Mouse (Mus musculus): ENCODE data around the gene Dynlt1b. TPM values are rescaled to one million over a fixed set of nuclear protein-coding genes. Genes with fewer than 3 reads are reported as not detected.
"Not testable (repeated sequence)": the region's sequence is repeated elsewhere in the genome, so short reads cannot be mapped to it uniquely, and the experiment has no call there.

The Dynlt1b gene
- polyA plus RNA-seq, 1 experiment from 2014 or later: 484 TPM

- not testable (repeated sequence) for H3K4me1 ChIP-seq (replicated peaks; ENCODE audit: control insufficient read depth, insufficient read depth); H3K36me3 ChIP-seq (ENCODE audit: control insufficient read depth, insufficient read depth, low read length); DNase-seq (ENCODE audit: low spot score); H3K9me3 ChIP-seq (ENCODE audit: control insufficient read depth, low read length); H3K27me3 ChIP-seq (ENCODE audit: control insufficient read depth, insufficient read depth, low read length)
- H3K4me3 ChIP-seq (ENCODE audit: low read depth, low read length): peak overlapping the region; percentile 49
- ATAC-seq (ENCODE audit: low FRiP score, low TSS enrichment): peak; percentile 22; the same call in 1 of the 2 replicates
- peak overlapping the region; percentile 75; the same call in 1 of the 2 replicates for H3K27ac ChIP-seq (replicated peaks)
- WGBS: 2% methylated on average over 8 of the region's 9 CpGs
- peak overlapping the region; percentile 61 for H3K9ac ChIP-seq (ENCODE audit: low read length)
- peak overlapping the region; percentile 54 for H3K4me2 ChIP-seq (replicated peaks; ENCODE audit: low read depth)
Observed at GRCm38 (mm10) chr17:6430410-6431001, 594 bp downstream of the Dynlt1b start.

- 83% methylated on average over 3 of the region's 4 CpGs for WGBS
- not testable (repeated sequence) for H3K9ac ChIP-seq (ENCODE audit: low read length); DNase-seq (ENCODE audit: low spot score); H3K27ac ChIP-seq (replicated peaks); H3K4me1 ChIP-seq (replicated peaks; ENCODE audit: control insufficient read depth, insufficient read depth); ATAC-seq (ENCODE audit: low FRiP score, low TSS enrichment); H3K27me3 ChIP-seq (ENCODE audit: control insufficient read depth, insufficient read depth, low read length); H3K4me3 ChIP-seq (ENCODE audit: low read depth, low read length); H3K4me2 ChIP-seq (replicated peaks; ENCODE audit: low read depth); H3K9me3 ChIP-seq (ENCODE audit: control insufficient read depth, low read length); H3K36me3 ChIP-seq (ENCODE audit: control insufficient read depth, insufficient read depth, low read length)
- TF ChIP-seq CTCF (IDR thresholded peaks at IDR 0.05; ENCODE audit: low read depth): peak; percentile 42
Observed at GRCm38 (mm10) chr17:6432456-6432855, 2.5 kb downstream of the Dynlt1b start.

- DNase-seq (ENCODE audit: low spot score): peak; percentile 18
- H3K4me2 ChIP-seq (replicated peaks; ENCODE audit: low read depth); H3K4me3 ChIP-seq (ENCODE audit: low read depth, low read length); H3K4me1 ChIP-seq (replicated peaks; ENCODE audit: control insufficient read depth, insufficient read depth); H3K9ac ChIP-seq (ENCODE audit: low read length); H3K9me3 ChIP-seq (ENCODE audit: control insufficient read depth, low read length); H3K27ac ChIP-seq (replicated peaks); H3K36me3 ChIP-seq (ENCODE audit: control insufficient read depth, insufficient read depth, low read length); H3K27me3 ChIP-seq (ENCODE audit: control insufficient read depth, insufficient read depth, low read length); ATAC-seq (ENCODE audit: low FRiP score, low TSS enrichment): not testable (repeated sequence)
- WGBS: 68% methylated on average over 3 of the region's 3 CpGs
Observed at GRCm38 (mm10) chr17:6433691-6434090, 3.8 kb downstream of the Dynlt1b start.

- H3K9ac ChIP-seq (ENCODE audit: low read length); H3K27ac ChIP-seq (replicated peaks); ATAC-seq (ENCODE audit: low FRiP score, low TSS enrichment); H3K4me2 ChIP-seq (replicated peaks; ENCODE audit: low read depth); H3K4me3 ChIP-seq (ENCODE audit: low read depth, low read length); H3K4me1 ChIP-seq (replicated peaks; ENCODE audit: control insufficient read depth, insufficient read depth); H3K27me3 ChIP-seq (ENCODE audit: control insufficient read depth, insufficient read depth, low read length); H3K36me3 ChIP-seq (ENCODE audit: control insufficient read depth, insufficient read depth, low read length); H3K9me3 ChIP-seq (ENCODE audit: control insufficient read depth, low read length): not testable (repeated sequence)
- 79% methylated on average over 6 of the region's 6 CpGs for WGBS
- DNase-seq (ENCODE audit: low spot score): peak; percentile 12
Observed at GRCm38 (mm10) chr17:6438080-6438479, 8.2 kb downstream of the Dynlt1b start.

GRCm38 (mm10) chr17:6439913-6440312 is 10.0 kb downstream of the Dynlt1b start:
- not testable (repeated sequence) for ATAC-seq (ENCODE audit: low FRiP score, low TSS enrichment); H3K36me3 ChIP-seq (ENCODE audit: control insufficient read depth, insufficient read depth, low read length); H3K4me1 ChIP-seq (replicated peaks; ENCODE audit: control insufficient read depth, insufficient read depth); H3K4me2 ChIP-seq (replicated peaks; ENCODE audit: low read depth); H3K9me3 ChIP-seq (ENCODE audit: control insufficient read depth, low read length); H3K27ac ChIP-seq (replicated peaks); H3K27me3 ChIP-seq (ENCODE audit: control insufficient read depth, insufficient read depth, low read length); H3K4me3 ChIP-seq (ENCODE audit: low read depth, low read length); H3K9ac ChIP-seq (ENCODE audit: low read length)
- 92% methylated on average over 9 of the region's 13 CpGs for WGBS
- DNase-seq (ENCODE audit: low spot score): peak; percentile 14

- not testable (repeated sequence) for H3K4me2 ChIP-seq (replicated peaks; ENCODE audit: low read depth); H3K27me3 ChIP-seq (ENCODE audit: control insufficient read depth, insufficient read depth, low read length); ATAC-seq (ENCODE audit: low FRiP score, low TSS enrichment); DNase-seq (ENCODE audit: low spot score); H3K4me1 ChIP-seq (replicated peaks; ENCODE audit: control insufficient read depth, insufficient read depth); H3K27ac ChIP-seq (replicated peaks); H3K4me3 ChIP-seq (ENCODE audit: low read depth, low read length); H3K9ac ChIP-seq (ENCODE audit: low read length); H3K9me3 ChIP-seq (ENCODE audit: control insufficient read depth, low read length); H3K36me3 ChIP-seq (ENCODE audit: control insufficient read depth, insufficient read depth, low read length)
- WGBS: 93% methylated on average over 13 of the region's 13 CpGs
Observed at GRCm38 (mm10) chr17:6440493-6441077, 10.7 kb downstream of the Dynlt1b start.

GRCm38 (mm10) chr17:6441254-6441653 is 11.3 kb downstream of the Dynlt1b start:
- not testable (repeated sequence) for H3K4me2 ChIP-seq (replicated peaks; ENCODE audit: low read depth); DNase-seq (ENCODE audit: low spot score); H3K9me3 ChIP-seq (ENCODE audit: control insufficient read depth, low read length); H3K27me3 ChIP-seq (ENCODE audit: control insufficient read depth, insufficient read depth, low read length); H3K4me3 ChIP-seq (ENCODE audit: low read depth, low read length); H3K9ac ChIP-seq (ENCODE audit: low read length); ATAC-seq (ENCODE audit: low FRiP score, low TSS enrichment); H3K4me1 ChIP-seq (replicated peaks; ENCODE audit: control insufficient read depth, insufficient read depth); H3K36me3 ChIP-seq (ENCODE audit: control insufficient read depth, insufficient read depth, low read length); H3K27ac ChIP-seq (replicated peaks)
- 88% methylated on average over 5 of the region's 5 CpGs for WGBS

- WGBS: 91% methylated on average over 3 of the region's 7 CpGs
Observed at GRCm38 (mm10) chr17:6442513-6442912, 12.6 kb downstream of the Dynlt1b start.

GRCm38 (mm10) chr17:6445794-6446587 is 16.1 kb downstream of the Dynlt1b start:
- not testable (repeated sequence) for DNase-seq (ENCODE audit: low spot score); H3K36me3 ChIP-seq (ENCODE audit: control insufficient read depth, insufficient read depth, low read length); H3K27me3 ChIP-seq (ENCODE audit: control insufficient read depth, insufficient read depth, low read length); H3K27ac ChIP-seq (replicated peaks); H3K4me2 ChIP-seq (replicated peaks; ENCODE audit: low read depth); H3K4me3 ChIP-seq (ENCODE audit: low read depth, low read length); H3K9me3 ChIP-seq (ENCODE audit: control insufficient read depth, low read length); H3K9ac ChIP-seq (ENCODE audit: low read length); H3K4me1 ChIP-seq (replicated peaks; ENCODE audit: control insufficient read depth, insufficient read depth)
- WGBS: 56% methylated on average over 8 of the region's 16 CpGs
- ATAC-seq (ENCODE audit: low FRiP score, low TSS enrichment): peak; percentile 63

More at GRCm38 (mm10) chr17:6442513-6442912, 12.6 kb downstream of the Dynlt1b start:
- not testable (repeated sequence) for H3K27ac ChIP-seq (replicated peaks); H3K9me3 ChIP-seq (ENCODE audit: control insufficient read depth, low read length); H3K4me2 ChIP-seq (replicated peaks; ENCODE audit: low read depth); ATAC-seq (ENCODE audit: low FRiP score, low TSS enrichment); H3K4me3 ChIP-seq (ENCODE audit: low read depth, low read length); H3K4me1 ChIP-seq (replicated peaks; ENCODE audit: control insufficient read depth, insufficient read depth); H3K36me3 ChIP-seq (ENCODE audit: control insufficient read depth, insufficient read depth, low read length); DNase-seq (ENCODE audit: low spot score); H3K27me3 ChIP-seq (ENCODE audit: control insufficient read depth, insufficient read depth, low read length); H3K9ac ChIP-seq (ENCODE audit: low read length)
